Mouse (Mus musculus) adipocyte (in vitro differentiated cells): ENCODE measurements at regions not wholly inside any gene's neighbourhood (a gene's known extent, or its start where the extent isn't known, plus 50 kb on each side); places are given as distances from the start of the nearest gene placed in this dataset.
A peak's percentile ranks its signal among the peaks of the same experiment; 100 is the strongest.

ENCODE experiments used
- DNase-seq: peaks from one replicate; pipeline ENCODE4 v3.0.0-alpha.2; 2016; ENCODE audit warnings: low spot score

DNA sequence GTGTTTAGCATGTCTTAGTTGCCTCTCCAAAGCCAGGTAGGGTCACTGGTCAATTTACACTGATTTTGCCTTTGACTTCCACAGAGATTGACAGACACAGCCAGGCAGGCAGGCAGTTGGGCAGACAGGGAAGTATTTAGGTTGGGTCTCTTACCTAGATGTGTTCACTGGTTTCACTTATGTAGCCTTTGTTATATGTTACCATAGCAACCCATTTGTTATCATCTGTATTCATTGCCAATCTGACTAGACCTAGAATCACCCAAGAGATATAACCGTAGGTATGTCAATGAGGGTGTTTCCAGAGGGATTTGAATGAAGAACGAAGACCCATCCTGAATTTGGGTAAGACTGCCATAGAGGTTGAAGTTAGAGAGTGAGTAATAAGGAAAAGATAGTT, 123.8 kb upstream of the Tnfaip3 start:
- no peak for DNase-seq

DNA sequence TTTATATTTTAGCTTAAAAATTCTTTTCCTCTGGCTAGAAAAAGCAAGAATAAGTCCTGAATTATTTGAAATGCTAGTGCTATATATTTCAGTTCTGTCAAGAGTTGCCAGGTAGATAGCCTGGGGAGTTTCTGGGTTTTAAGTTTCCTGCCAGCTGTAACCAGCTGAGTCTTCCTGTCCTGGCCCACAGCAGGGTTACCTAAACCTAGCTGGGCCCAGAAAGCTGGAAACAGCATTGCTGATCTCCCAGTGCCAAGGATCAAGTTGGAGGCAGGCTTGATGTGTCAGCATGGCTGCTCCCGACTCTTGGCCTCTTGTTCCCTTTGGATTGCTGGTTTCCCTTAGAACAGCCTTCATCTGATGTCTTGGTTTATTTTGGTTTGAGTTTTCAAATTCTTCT, 122.8 kb upstream of the Tnfaip3 start:
- no peak for DNase-seq

DNA sequence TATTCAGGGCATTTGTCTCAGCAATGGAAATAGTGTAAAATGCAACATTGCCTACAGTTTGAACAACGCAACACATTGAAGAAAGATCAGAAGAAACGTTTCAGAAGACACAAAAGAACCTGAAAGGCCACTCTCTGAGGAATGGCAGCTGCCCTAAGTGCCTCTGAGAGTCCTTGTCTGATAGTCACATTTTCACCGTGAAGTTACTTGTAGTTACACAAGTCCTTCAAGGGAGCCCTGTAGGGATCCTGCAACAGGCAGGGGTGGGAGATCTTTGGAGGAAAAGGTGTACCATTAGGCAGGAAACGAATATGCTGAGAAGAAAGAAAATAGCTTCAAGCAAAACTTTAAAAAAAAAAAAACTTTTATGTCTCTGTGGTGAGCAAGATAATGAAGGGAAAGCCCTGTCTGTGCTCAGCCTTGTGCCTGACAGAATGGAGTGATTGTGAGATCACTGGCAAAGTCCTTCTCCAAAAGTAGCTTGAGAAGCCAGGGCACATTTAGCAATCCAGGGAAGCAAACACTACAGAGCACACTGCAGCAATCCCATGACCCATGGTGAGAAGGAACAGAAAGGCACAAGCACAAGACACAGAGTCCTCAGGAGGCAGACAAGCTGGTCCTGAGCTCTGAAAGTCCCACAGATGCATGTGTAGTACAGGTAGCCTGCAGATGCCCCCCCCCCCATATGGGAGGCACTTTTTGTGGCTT, 112.3 kb upstream of the Tnfaip3 start:
- DNase-seq = peak; percentile 11

DNA sequence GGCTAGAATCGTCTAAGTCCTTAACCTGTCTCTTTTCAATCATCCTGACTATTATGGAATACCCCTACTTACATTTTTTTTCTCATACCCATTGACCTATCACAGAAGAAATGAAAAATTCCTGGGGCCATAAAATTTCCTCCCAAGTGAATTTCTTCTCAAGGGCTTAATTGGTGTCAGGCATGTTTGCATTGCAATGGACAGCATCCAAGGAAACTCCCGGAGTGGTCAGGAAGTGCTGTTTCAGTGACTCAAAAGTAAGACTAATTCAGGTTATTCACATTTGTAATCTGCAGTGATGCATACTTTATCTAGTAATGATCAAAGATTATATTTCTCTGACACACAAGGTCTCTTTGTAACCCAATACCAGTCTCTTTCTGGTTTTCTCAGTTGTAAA, 111.5 kb upstream of the Tnfaip3 start:
- DNase-seq = no peak

DNA sequence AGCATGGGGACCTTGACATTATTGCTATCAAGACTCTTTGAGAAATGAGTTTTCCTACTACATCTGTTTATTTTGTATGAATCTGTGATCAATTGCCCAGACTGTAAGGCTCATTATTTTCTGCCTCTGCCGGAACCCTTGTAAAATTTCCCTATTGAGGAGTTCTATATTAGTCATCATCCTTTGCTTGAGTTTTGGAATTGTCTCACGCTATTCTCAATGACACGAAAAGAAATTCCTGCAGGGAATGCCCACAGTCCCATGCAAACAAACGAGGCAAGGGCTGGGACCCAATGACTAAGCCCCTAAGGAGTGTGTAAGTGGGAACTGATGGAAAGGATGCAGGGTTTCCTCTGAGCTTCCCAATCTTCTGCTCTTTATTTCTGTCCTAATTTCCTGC, 111.0 kb upstream of the Tnfaip3 start:
- no peak for DNase-seq

DNA sequence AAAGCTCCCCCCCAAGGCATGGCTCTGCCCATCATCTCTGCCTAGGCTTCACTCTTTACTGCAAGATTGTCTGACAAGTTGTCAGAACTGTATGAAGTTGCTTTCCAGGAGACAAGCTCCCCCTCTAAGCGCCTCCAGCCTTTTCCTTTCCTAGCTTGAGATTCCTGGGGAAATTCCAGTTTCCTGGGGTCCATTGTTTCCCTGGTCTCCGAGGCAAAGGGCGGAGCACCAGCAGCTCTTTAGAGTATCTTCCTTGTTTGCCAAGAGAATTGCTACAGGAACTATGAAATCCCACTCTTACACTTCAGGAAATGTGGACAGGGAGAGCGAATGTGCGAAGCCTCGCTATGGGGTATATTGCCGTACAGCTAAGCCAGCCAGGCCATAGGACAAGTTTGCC, 108.2 kb upstream of the Tnfaip3 start:
- DNase-seq = no peak

DNA sequence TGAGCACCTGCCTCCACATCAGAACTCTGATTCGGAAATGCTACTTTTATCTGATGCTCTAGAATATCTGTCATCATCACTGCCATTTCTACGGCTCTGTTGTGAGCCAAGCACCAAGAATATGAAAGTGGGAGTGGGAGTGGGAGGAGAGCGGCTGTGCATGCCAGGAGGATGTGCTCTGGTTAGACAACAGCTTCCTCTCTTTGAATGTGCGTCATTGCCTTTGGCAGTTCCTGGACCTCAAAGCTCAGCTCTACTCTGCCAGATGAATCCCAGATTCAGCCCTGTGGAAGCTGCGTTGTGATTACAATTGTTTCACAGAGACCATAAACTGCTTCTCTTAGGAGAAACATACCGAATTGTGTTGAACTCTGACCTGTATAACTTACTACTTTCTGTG, 106.8 kb upstream of the Tnfaip3 start:
- DNase-seq = no peak

DNA sequence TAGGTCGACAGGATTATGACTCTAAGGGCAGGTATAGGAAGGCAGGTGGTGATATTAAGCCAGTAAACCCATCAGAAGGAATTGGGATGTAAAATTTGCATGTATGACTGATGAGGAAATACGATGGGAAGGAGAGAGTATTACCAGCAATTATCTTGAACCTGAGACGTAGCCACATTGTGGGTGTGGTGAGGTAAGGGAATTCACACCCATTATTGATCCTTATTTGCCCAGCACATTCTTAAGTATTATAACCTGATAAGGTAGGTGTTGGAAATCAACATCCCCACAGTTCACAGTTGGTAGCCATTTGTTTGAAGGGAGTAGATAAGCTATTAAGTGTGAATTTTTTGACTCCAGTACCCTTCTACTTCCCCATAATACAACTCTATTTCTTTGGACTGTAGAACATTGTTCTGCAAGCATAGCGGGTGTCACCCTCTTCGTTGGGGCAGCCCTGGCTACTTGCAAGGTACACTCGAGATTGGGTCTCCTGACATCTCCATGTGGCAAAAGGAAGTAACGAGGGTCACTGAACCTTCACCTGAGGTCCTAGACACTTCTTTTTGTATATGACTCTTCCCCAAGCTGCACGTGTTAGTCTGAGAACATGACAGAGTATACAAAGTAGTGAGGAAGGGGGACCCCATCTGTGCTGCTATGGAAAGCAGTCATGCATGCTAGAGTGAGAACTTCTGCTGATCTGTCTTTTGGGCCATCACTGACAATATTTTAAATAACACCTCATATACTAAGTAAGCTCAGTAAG, 104.0 kb upstream of the Tnfaip3 start:
- no peak for DNase-seq

DNA sequence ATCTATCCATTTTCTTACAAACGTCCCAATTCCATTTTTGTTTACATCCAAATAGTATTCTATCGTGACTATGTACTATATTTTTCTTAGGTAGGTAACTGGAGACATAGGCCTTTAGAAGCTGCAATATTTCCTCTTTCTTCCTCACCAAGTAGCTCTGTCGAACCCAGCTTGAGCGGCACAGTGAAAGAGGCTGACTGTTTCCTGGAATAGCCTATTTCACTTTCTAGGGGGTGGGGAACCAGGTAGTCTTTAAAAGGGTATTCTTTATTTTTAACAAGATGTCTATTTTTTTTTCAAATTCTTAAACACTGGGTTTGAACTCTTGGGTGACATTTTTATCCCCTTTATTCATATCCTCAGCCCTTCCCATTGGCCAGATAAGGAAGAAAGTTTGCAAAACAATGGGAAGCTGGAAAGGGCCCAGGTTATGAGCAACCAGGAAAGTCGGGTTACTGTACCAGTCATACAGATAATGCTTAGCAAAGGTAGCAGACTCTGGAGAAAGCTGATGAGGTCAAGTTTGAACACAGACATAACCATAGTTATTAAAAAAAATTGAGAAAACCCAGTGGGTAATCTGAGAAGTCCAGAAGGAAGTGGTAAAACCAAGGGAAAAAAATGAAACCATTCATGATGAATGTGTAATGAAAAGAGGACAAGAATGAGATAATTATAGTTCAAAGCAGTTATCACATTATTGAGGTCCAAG, 103.3 kb upstream of the Tnfaip3 start:
- DNase-seq = no peak

DNA sequence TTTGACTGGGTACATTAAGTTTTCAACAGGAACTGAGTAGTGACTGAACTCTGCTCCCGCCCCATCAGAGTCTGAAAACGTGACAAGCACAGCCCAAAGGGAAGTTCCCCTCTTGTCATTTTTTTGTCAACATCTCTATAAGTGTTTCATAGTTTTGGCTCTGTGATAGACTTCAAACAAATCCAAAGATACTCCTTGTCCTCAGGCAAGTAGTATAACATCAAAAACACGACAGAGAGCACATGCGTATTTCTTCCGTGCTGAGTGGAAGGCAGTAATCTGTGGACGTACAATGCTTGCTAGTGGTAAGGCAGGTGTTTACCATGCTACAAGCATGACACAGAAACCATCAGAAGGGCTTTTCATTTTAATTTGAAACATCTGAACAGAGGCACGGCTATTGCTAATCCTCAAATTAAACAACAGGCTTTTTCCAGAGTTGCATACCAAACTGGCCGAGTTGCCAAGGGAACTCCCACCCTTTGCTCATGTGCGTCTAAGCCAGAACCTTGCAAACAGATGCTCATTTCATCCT, 101.7 kb upstream of the Tnfaip3 start:
- DNase-seq = no peak

DNA sequence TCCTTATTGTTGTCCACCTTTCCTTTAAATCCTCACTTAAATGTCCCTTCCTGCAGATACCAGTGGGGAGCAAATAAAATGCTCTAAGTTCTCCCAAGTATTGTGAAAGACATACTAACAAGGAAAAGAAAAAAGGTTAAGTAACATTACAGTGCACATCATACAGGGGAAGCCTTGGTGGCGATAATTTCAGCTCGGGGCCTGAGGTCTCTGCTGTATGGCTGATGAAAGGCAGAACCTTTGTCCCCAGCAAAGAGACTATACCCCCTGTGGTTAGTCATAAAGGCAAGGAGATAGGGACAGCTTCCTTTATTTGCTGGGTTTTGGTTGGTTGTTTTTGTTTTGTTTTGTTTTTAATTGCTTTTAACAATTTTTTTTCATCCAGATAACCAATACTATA, 97.0 kb upstream of the Tnfaip3 start:
- DNase-seq = no peak

DNA sequence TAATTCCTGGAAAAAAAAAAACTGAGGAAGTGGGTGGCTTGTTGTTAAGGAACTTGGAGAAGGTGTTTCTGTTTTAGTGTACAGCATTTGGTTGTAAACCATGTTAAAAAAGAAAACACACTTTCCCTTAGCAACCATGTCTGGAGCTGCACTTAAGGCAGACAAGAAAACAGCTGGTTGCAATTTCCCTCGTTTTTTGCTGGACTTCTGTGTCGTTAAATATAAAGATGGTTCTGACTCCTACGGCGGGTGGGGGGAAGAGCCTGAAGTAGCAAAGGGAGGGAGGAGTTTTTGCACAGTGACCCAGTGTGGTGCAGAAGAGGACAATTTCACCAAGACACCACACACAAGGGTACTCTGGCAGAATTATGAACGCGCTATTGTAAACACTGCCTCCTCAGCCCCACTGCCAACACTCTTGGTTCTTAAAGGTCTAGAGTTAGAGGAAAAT, 89.8 kb upstream of the Tnfaip3 start:
- DNase-seq = no peak

DNA sequence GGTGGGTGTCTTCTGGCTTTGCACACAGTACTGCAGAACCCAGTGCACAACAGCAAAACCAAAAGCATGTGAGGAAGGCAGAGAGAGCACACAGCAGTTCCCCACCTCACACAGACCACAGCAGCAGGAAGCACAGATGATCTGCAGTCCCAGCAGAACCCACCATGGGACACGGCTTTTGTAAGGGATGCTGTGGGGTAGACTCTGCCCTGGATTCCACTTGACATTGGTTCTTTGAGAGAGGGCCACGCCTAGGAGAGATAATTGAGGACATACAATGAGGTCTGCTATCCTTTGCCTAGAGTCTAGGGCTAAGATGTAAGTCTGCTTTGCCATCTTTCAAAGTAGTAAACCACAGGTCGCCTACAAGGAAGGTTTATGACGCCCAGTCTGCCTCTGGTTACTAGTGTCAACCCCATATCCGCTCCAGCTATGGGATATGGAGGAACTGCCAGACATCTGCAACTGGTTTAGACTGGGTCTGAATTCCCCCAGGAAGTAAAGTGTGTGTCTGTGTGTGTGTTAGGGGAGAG, 89.3 kb upstream of the Tnfaip3 start:
- no peak for DNase-seq

DNA sequence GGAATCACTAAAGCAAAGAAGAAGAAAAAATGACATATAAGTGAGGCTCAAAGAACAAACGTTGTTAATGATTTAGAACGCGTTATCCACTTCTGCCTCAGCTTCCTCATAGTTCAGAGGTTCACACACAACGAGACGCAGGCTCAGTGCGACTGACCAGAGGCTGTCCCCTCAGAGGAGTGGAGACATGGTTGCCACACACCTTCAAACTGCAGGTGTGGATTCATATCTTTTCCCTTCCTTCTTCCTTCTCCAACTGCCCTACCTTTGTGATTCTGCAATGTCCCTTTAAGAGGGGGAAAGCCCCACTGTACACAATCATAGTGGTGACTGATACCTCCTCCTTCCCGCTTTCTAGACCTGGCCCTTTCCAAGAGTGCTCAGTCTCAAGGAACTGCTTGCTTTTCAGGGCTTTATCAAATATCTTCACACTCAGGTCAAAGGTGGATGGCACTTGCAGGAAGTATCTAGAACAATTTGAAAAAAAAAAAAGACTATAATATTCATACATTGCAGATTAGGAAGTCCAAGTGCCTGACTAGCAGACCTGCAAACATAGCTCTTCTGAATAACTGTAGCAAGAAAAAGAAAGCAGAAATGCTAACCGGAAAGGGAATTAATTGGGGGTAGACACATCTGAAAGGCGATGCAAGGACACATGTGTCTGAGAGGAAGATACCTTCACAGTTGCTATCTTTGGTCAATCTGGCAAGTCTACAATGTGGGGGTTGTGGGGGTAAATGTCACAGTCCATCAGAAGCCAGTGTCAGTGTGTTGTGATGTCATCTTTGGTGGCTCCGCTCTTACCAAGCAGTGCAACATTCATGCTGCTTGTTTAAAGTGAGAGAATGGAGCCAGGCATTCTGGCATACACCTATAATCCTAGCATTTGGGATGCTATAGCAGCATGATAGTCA, 84.2 kb upstream of the Tnfaip3 start:
- no peak for DNase-seq

DNA sequence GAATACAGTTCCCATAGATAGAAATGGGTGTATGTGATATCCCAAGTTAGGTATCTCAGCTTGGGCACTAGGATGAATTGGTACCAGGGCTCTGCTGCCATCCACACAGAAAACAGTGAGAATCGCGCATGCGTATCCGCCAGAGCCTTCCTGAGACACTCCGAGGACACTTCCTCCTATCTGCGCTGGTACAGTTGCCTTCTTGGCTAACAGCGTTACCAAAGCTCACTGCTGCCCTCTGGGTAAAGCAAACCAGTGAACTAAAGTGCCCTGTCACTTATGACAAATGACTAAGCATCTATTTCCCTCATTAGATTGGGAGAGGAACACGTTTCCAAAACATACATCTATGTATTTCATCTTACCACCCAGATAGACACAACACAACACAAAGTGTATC, 78.8 kb upstream of the Tnfaip3 start:
- peak; percentile 26 for DNase-seq

DNA sequence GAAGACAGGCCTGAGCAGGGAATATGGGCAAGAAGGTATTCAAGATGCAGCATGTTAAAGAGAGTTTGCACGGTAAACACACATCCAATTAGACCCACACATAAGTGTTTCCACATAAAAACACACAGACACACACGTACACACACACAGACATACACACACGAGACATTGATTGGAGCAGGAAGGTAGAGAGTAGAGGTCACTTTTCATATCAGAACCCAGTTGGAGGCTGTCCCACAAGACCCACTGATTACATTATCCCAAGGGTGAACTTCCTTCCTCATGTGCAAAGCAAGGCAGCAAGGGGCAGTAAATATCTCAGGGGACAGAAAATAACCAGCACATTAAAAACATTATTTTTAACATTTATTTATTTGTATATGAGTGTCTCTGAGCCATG, 78.2 kb upstream of the Tnfaip3 start:
- DNase-seq = no peak

DNA sequence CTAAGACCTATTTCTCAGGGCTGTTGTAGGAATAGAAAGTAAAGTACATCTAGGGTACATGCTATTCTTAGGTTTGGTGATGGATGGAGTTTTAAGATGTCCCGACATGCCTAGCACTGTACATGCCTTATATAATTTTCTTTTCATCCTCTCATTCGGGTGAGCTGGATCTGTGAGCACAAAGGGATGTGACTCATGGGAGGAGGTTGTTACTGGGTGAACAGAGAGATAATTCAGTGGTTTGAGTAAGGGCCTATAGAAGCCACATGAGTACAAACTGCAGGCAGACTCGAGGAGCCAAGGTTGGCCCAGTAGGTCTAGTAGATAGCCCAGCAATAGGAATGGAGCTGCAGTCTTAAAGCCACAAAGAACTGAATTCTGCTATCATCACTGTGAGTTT, 76.5 kb upstream of the Tnfaip3 start:
- no peak for DNase-seq

DNA sequence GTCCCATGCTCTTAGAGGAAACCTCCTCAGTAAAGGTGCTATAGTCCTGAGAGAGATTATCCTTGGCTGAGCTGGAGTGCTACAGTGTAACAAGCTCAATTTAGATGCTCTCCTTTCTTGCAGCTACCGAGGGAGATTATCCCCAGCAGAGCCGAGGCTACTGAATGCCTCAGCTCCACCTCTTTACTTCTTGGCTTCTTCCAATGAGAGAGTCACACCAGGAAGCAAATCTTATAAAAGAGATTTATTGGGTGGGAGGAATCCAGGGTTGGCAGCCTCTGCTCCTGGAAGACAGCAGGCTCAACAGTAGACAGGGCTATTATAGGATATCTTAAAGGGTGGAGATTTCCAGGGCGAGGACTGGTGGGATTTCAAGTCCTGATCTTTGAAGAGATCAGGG, 75.7 kb upstream of the Tnfaip3 start:
- no peak for DNase-seq

DNA sequence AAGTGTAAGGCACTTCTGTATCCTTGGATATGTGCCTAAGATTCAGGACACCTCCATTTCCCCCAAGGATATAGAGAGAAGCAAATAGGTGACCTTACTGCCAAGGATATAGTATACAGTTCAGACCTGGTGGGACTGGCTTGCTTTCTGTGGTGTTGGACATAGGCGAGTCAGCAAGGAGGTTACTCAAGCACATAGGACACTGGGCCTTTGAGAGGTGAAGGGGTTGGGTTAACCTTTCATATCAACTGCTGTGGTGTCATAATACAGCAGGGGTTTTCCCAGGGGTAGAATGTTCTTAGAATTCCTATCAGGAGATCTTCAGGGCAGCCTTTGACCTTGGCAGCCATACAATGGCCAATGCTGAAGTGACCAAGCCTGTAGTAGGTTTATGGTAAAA, 71.5 kb upstream of the Tnfaip3 start:
- DNase-seq = no peak

DNA sequence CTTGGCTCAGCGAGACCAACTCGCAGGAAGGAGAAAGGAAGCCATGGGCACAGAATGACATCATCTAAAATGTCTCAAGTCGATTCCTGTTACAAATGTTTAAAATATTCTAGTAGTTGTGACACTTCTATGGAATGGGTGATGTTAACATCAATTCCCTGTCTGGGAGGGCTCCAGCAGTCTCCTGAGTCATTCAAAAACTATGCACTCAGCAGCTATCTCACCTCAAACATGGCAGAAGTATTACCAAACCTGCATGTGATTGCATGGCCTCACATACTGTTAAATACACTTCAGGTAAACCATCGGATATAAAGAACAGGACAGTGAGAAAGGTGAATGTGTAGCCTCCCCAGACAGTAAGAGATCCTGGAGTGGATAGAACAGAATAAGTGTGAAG, 66.7 kb upstream of the Tnfaip3 start:
- no peak for DNase-seq

DNA sequence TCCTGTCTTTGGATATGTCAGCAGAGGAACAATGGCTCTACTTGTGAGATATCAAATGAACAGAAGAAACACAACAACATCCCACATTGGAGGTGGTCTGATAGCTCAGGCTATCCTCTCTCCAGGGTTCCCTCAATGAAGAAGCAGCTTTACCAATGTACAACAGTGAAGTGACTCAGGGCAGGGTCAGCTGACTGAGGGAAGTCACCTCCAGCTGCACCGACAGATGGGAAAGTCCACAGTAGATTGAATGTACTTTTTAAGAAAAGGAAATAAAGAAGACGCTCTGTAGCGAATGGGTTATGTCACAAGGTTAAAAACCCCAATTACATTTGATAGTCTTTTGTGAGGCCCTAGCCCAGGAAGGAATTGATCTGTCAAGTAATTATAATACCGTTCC, 62.6 kb upstream of the Tnfaip3 start:
- no peak for DNase-seq

DNA sequence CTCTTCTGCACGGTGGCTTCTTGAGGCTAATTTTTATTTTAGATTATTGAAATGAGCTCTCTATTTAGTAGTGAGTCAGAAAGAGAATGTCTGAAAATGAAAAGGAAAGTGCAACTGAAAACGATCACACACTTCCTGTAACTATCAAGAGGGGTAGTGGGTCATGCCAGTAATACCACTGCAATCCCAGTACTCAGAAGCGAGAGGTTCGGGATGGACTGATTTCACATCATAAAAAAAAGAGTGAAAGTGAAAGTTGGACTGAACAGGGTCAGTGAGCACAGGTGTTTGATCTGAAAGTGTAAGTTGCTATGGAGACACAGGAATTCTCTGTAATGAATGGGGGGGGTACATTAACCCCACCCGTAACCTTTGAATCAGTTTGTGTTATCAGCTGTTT, 52.9 kb upstream of the Tnfaip3 start:
- no peak for DNase-seq
